Mouse (Mus musculus): Measurements from ENCODE around the gene Platr17. TPM values are rescaled to one million over a fixed set of nuclear protein-coding genes. Genes with fewer than 3 reads are reported as not detected.

Platr17 gene
- polyA plus RNA-seq, 1 experiment from 2014 or later = not detected

- Histone ChIP-seq H3K9ac (ENCODE audit: low read length) (no peak overlapping the region), H3K4me1 (ENCODE audit: control insufficient read depth, insufficient read depth, low read length) (peaks cover 14% of the 10 kb centered on the region), H3K27me3 (replicated peaks; ENCODE audit: control insufficient read depth, insufficient read depth, low read length) (no peaks in the 10 kb centered on the region), H3K9me3 (replicated peaks; ENCODE audit: control insufficient read depth, low read length) (no peaks in the 10 kb centered on the region), H3K4me2 (ENCODE audit: low read length) (no peak overlapping the region), H3K4me3 (ENCODE audit: low read depth, low read length) (no peak overlapping the region), H3K36me3 (ENCODE audit: control insufficient read depth, insufficient read depth, low read length) (peaks cover 5% of the 10 kb centered on the region; the same call in 1 of the 2 replicates), H3K27ac (ENCODE audit: low read depth, low read length) (no peak overlapping the region)
- DNase-seq (ENCODE audit: low spot score) = no peak
- no peak for ATAC-seq
- 88% methylated on average over 10 of the region's 10 CpGs for whole genome bisulfite sequencing
Observed at GRCm38 (mm10) chr17:33924577-33925283, 19.8 kb downstream of the Platr17 start.

- Histone ChIP-seq H3K27ac (ENCODE audit: low read depth, low read length) (no peak overlapping the region), H3K4me2 (ENCODE audit: low read length) (no peak overlapping the region), H3K4me3 (ENCODE audit: low read depth, low read length) (no peak overlapping the region), H3K9me3 (replicated peaks; ENCODE audit: control insufficient read depth, low read length) (no peaks in the 10 kb centered on the region), H3K27me3 (replicated peaks; ENCODE audit: control insufficient read depth, insufficient read depth, low read length) (no peaks in the 10 kb centered on the region), H3K4me1 (ENCODE audit: control insufficient read depth, insufficient read depth, low read length) (peaks cover 6% of the 10 kb centered on the region), H3K36me3 (ENCODE audit: control insufficient read depth, insufficient read depth, low read length) (peaks cover 5% of the 10 kb centered on the region; the same call in 1 of the 2 replicates), H3K9ac (ENCODE audit: low read length) (no peak overlapping the region)
- ATAC-seq (no peak), DNase-seq (ENCODE audit: low spot score) (no peak)
- WGBS = 83% methylated on average over 21 of the region's 21 CpGs
Observed at GRCm38 (mm10) chr17:33925406-33926116, 20.6 kb downstream of the Platr17 start.

GRCm38 (mm10) chr17:33926207-33926932, 21.4 kb downstream of the Platr17 start:
- ATAC-seq = no peak
- Histone ChIP-seq H3K4me1 (ENCODE audit: control insufficient read depth, insufficient read depth, low read length) (peaks cover 12% of the 10 kb centered on the region), H3K36me3 (ENCODE audit: control insufficient read depth, insufficient read depth, low read length) (peaks cover 5% of the 10 kb centered on the region; the same call in 1 of the 2 replicates), H3K4me3 (ENCODE audit: low read depth, low read length) (no peak overlapping the region), H3K27me3 (replicated peaks; ENCODE audit: control insufficient read depth, insufficient read depth, low read length) (no peaks in the 10 kb centered on the region), H3K9me3 (replicated peaks; ENCODE audit: control insufficient read depth, low read length) (no peaks in the 10 kb centered on the region), H3K27ac (ENCODE audit: low read depth, low read length) (no peak overlapping the region), H3K4me2 (ENCODE audit: low read length) (no peak overlapping the region), H3K9ac (ENCODE audit: low read length) (no peak overlapping the region)
- DNase-seq (ENCODE audit: low spot score) = no peak
- WGBS = 78% methylated on average over 17 of the region's 17 CpGs

- ATAC-seq (no peak), DNase-seq (ENCODE audit: low spot score) (no peak)
- Histone ChIP-seq H3K36me3 (ENCODE audit: control insufficient read depth, insufficient read depth, low read length) (peaks cover 19% of the 10 kb centered on the region), H3K4me3 (ENCODE audit: low read depth, low read length) (peak overlapping the region; percentile 82), H3K9me3 (replicated peaks; ENCODE audit: control insufficient read depth, low read length) (no peaks in the 10 kb centered on the region), H3K4me1 (ENCODE audit: control insufficient read depth, insufficient read depth, low read length) (peaks cover 13% of the 10 kb centered on the region), H3K27me3 (replicated peaks; ENCODE audit: control insufficient read depth, insufficient read depth, low read length) (no peaks in the 10 kb centered on the region), H3K9ac (ENCODE audit: low read length) (peak overlapping the region; percentile 93), H3K4me2 (ENCODE audit: low read length) (peak overlapping the region; percentile 99), H3K27ac (ENCODE audit: low read depth, low read length) (no peak overlapping the region)
- 67% methylated on average over 21 of the region's 21 CpGs for WGBS
Observed at GRCm38 (mm10) chr17:33928251-33928947, 23.5 kb downstream of the Platr17 start.

GRCm38 (mm10) chr17:33929371-33930279, 24.7 kb downstream of the Platr17 start, which contains the start of gene Rgl2:
Rgl2 (plus strand) TSS chr17:33929543.
- under 1% methylated on average over 71 of the region's 80 CpGs for WGBS
- Histone ChIP-seq H3K27me3 (replicated peaks; ENCODE audit: control insufficient read depth, insufficient read depth, low read length) (no peaks in the 10 kb centered on the region), H3K4me3 (ENCODE audit: low read depth, low read length) (peak within 1 kb of the TSS; percentile 82), H3K9me3 (replicated peaks; ENCODE audit: control insufficient read depth, low read length) (no peaks in the 10 kb centered on the region), H3K9ac (ENCODE audit: low read length) (peak within 1 kb of the TSS; percentile 93), H3K4me2 (ENCODE audit: low read length) (peak within 1 kb of the TSS; percentile 99), H3K4me1 (ENCODE audit: control insufficient read depth, insufficient read depth, low read length) (peaks cover 13% of the 10 kb centered on the region), H3K36me3 (ENCODE audit: control insufficient read depth, insufficient read depth, low read length) (peaks cover 27% of the 10 kb centered on the region), H3K27ac (ENCODE audit: low read depth, low read length) (peak within 1 kb of the TSS; percentile 94)
- peak; percentile 93 for ATAC-seq
- peak; percentile 96 for DNase-seq (ENCODE audit: low spot score)

GRCm38 (mm10) chr17:33930280-33931158, 25.6 kb downstream of the Platr17 start:
- ATAC-seq (peak; percentile 10; the same call in 1 of the 2 replicates), DNase-seq (ENCODE audit: low spot score) (peak; percentile 20)
- under 1% methylated on average over 42 of the region's 45 CpGs for WGBS
- Histone ChIP-seq H3K9me3 (replicated peaks; ENCODE audit: control insufficient read depth, low read length) (no peaks in the 10 kb centered on the region), H3K9ac (ENCODE audit: low read length) (peak overlapping the region; percentile 93), H3K27ac (ENCODE audit: low read depth, low read length) (peak overlapping the region; percentile 94), H3K36me3 (ENCODE audit: control insufficient read depth, insufficient read depth, low read length) (peaks cover 36% of the 10 kb centered on the region), H3K27me3 (replicated peaks; ENCODE audit: control insufficient read depth, insufficient read depth, low read length) (no peaks in the 10 kb centered on the region), H3K4me2 (ENCODE audit: low read length) (peak overlapping the region; percentile 99), H3K4me1 (ENCODE audit: control insufficient read depth, insufficient read depth, low read length) (peaks cover 13% of the 10 kb centered on the region), H3K4me3 (ENCODE audit: low read depth, low read length) (peak overlapping the region; percentile 82)

- Histone ChIP-seq H3K27ac (ENCODE audit: low read depth, low read length) (no peak overlapping the region), H3K27me3 (replicated peaks; ENCODE audit: control insufficient read depth, insufficient read depth, low read length) (no peaks in the 10 kb centered on the region), H3K4me3 (ENCODE audit: low read depth, low read length) (peak overlapping the region; percentile 82), H3K9ac (ENCODE audit: low read length) (peak overlapping the region; percentile 93), H3K4me2 (ENCODE audit: low read length) (peak overlapping the region; percentile 99), H3K4me1 (ENCODE audit: control insufficient read depth, insufficient read depth, low read length) (peaks cover 13% of the 10 kb centered on the region), H3K9me3 (replicated peaks; ENCODE audit: control insufficient read depth, low read length) (no peaks in the 10 kb centered on the region), H3K36me3 (ENCODE audit: control insufficient read depth, insufficient read depth, low read length) (peaks cover 35% of the 10 kb centered on the region)
- 42% methylated on average over 18 of the region's 18 CpGs for WGBS
- ATAC-seq = no peak
- DNase-seq (ENCODE audit: low spot score) = no peak
Observed at GRCm38 (mm10) chr17:33931159-33931866, 26.4 kb downstream of the Platr17 start.
